Mouse (Mus musculus) thymus, adult 2 months (tissue): ENCODE measurements at regions not wholly inside any gene's neighbourhood (a gene's known extent, or its start where the extent isn't known, plus 50 kb on each side); places are given as distances from the start of the nearest gene placed in this dataset.

ENCODE experiments used
- DNase-seq: peaks from one replicate; pipeline ENCODE4 v3.0.0; 2021
- H3K27ac ChIP-seq: fragments of 200-500 bp; 2 replicates; pipeline ENCODE4 v1.5.1; 2012; ENCODE audit warnings: low read length, control low read depth; ENCODE audit not compliant: control insufficient read depth, insufficient read depth
- H3K27me3 ChIP-seq: fragments of 200-500 bp; 2 replicates; pipeline ENCODE4 v1.6.1; 2012; ENCODE audit warnings: mild to moderate bottlenecking, low read length, moderate library complexity, mixed read lengths; ENCODE audit not compliant: control insufficient read depth, insufficient read depth
- H3K36me3 ChIP-seq: fragments of 200-500 bp; 2 replicates; pipeline ENCODE4 v1.6.1; 2012; ENCODE audit warnings: mild to moderate bottlenecking, low read length, moderate library complexity; ENCODE audit not compliant: control insufficient read depth, insufficient read depth
- H3K4me1 ChIP-seq: fragments of 200-500 bp; replicated peaks from 2 replicates; pipeline ENCODE4 v1.6.1; 2012; ENCODE audit warnings: low read length; ENCODE audit not compliant: control insufficient read depth, insufficient read depth
- H3K4me3 ChIP-seq: fragments of 200-500 bp; 2 replicates; pipeline ENCODE4 v1.5.1; 2012; ENCODE audit warnings: mild to moderate bottlenecking, low read length, control low read depth, moderate library complexity; ENCODE audit not compliant: control insufficient read depth, insufficient read depth
- CTCF ChIP-seq: fragments of 200-500 bp; IDR thresholded peaks from 2 replicates; pipeline ENCODE4 v1.5.1; 2012; ENCODE audit warnings: mild to moderate bottlenecking, control low read depth, low read length, moderate library complexity, borderline replicate concordance; ENCODE audit not compliant: control insufficient read depth, poor library complexity, insufficient read depth; ENCODE audit errors: extremely low read depth
- POLR2A ChIP-seq: fragments of 200-500 bp; IDR thresholded peaks from 2 replicates; pipeline ENCODE4 v1.6.1; 2012; ENCODE audit warnings: mild to moderate bottlenecking, low read length, control low read depth, moderate library complexity; ENCODE audit not compliant: control insufficient read depth, poor library complexity, insufficient read depth; ENCODE audit errors: extremely low read depth
- WGBS: fragments of 180-500 bp; shearing (Covaris S2); methylation state at CpG from one replicate; pipeline ENCODE4 v1.1.7; 2018; 5-methylcytosine and 5-hydroxymethylcytosine counted together

- DNase-seq: no peak
- no peaks in the 10 kb centered on the region for H3K4me1 ChIP-seq
- H3K27me3 ChIP-seq: no peaks in the 10 kb centered on the region
- no peak for TF ChIP-seq CTCF
- TF ChIP-seq POLR2A: no peak
- H3K4me3 ChIP-seq: no peak overlapping the region
- 76% methylated on average over 1 of the region's 1 CpGs for WGBS
- H3K27ac ChIP-seq: no peak overlapping the region
- H3K36me3 ChIP-seq: no peaks in the 10 kb centered on the region
Observed at GRCm38 (mm10) chr2:117811506-117811905, 300.2 kb upstream of the Thbs1 start.

- TF ChIP-seq POLR2A (no peak), CTCF (no peak)
- no peaks in the 10 kb centered on the region for H3K4me1 ChIP-seq
- H3K36me3 ChIP-seq: no peaks in the 10 kb centered on the region
- WGBS: 48% methylated on average over 2 of the region's 2 CpGs
- no peak for DNase-seq
- no peaks in the 10 kb centered on the region for H3K27me3 ChIP-seq
- no peak overlapping the region for H3K27ac ChIP-seq
- no peak overlapping the region for H3K4me3 ChIP-seq
Observed at GRCm38 (mm10) chr2:117811931-117812330, 299.7 kb upstream of the Thbs1 start.

DNA sequence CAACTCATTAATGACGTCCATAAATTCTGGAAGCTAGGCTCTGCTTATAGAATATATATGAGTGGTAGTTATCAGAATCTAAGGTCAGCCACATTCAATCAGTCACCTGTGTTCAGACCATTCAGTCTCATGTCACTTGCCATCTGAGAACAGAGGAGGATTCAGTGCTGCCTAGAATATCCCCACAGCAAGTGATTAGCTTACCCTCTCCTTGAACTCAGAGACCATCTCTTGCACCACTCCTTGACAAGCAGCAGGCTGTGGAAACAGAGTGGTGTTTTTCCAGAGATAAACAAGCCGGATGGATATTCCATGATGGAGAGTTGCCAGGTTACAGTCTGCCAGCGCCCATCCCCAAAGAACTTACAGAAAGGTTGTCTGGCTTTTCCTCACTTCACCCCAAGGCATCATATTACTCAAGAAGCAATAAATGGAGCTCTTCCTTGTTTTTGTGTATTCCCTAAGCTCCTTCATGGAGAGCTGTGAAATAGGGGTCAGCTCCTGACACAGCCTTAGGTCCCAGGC, 291.9 kb upstream of the Thbs1 start:
- Histone ChIP-seq H3K4me1 (no peaks in the 10 kb centered on the region), H3K27me3 (no peaks in the 10 kb centered on the region), H3K36me3 (no peaks in the 10 kb centered on the region), H3K4me3 (no peak overlapping the region), H3K27ac (no peak overlapping the region)
- WGBS: 94% methylated on average over 3 of the region's 3 CpGs
- TF ChIP-seq CTCF (no peak), POLR2A (no peak)
- DNase-seq: no peak

DNA sequence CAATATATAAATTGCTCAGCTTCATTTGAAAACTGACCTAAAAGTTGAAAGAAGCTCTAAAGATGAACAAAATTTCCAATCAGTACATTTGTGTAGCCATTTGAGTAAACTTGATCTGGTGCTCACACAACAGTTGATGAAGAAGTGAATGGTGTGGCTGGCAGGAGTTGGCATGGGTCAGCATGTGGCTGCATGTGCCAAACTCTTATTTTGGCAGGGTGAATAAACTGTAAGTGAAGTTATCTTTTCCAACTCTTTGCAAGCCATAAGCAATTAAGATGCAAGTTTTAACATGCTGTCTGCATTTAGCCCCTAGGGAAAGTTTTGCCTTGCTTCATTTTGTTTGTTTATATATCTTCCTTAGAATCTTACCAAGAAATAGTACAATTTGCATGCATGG, 291.0 kb upstream of the Thbs1 start:
- Histone ChIP-seq H3K36me3 (no peaks in the 10 kb centered on the region), H3K27ac (no peak overlapping the region), H3K4me1 (no peaks in the 10 kb centered on the region), H3K27me3 (no peaks in the 10 kb centered on the region), H3K4me3 (no peak overlapping the region)
- no peak for DNase-seq
- TF ChIP-seq CTCF: no peak

DNA sequence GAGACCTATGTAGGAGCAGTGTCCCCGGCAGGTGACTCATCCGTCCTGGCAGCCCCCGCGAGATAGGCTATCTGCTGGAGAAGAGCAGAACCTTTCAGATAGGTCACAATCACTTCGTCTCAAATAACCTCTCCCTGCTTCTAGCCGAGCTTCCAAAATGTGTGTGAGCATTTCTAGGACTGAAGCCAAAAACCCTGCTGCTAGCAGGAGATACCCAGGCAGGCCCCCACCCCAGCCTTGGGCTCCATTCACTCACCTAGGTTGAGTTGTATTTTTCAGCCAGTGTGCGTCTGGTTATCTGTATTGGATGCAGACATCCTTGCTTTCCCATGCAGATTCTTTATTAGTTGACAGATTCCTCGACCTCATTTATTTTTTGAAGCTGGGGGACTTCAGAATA, 286.6 kb upstream of the Thbs1 start:
- H3K4me1 ChIP-seq: no peaks in the 10 kb centered on the region
- no peak overlapping the region for H3K27ac ChIP-seq
- H3K36me3 ChIP-seq: no peaks in the 10 kb centered on the region
- no peaks in the 10 kb centered on the region for H3K27me3 ChIP-seq
- no peak overlapping the region for H3K4me3 ChIP-seq
- no peak for DNase-seq
- WGBS: 89% methylated on average over 8 of the region's 8 CpGs
- no peak for TF ChIP-seq CTCF
- no peak for TF ChIP-seq POLR2A

DNA sequence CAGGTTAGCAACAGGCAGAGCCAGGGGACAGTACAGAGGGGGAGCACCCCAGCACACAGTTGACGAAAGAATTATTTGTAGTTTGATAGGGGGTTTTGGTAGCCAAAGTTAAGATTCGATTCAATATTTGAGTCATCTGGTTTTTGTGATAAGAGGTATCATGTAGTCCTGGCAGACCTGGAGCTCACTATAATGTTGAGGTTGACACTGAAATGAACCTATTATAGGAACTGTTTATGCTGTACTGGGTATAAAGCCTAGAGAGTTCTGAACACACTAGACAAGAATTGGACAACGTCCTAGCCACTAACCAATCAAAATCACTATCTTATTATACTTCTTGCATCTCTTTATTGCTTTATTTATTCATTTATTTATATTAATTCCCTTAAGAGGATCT, 284.4 kb upstream of the Thbs1 start:
- no peaks in the 10 kb centered on the region for H3K4me1 ChIP-seq
- H3K27me3 ChIP-seq: no peaks in the 10 kb centered on the region
- H3K36me3 ChIP-seq: no peaks in the 10 kb centered on the region
- H3K4me3 ChIP-seq: no peak overlapping the region
- H3K27ac ChIP-seq: no peak overlapping the region
- no peak for DNase-seq
- TF ChIP-seq POLR2A: no peak
- no peak for TF ChIP-seq CTCF
- WGBS: 92% methylated on average over 3 of the region's 3 CpGs

DNA sequence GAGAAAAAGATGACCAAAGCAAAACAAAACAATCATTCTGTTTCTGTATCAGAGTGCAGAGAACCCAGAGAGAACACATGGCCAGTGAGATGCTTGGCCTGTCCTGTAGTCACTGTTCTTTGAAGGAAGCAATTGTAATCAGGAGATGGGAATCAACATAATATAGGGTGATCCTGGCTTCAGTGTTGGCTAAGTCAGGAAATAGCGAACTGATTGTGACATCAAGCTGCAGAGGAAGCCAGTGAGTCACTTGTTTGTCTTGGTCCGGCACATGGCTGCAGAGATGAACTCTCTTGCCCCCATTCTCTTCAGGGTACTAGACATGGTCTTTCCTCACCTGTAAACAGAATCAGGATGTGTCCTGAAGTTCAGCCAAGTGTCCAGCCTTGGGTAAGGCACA, 273.3 kb upstream of the Thbs1 start:
- no peak overlapping the region for H3K27ac ChIP-seq
- WGBS: 69% methylated on average over 2 of the region's 2 CpGs
- no peaks in the 10 kb centered on the region for H3K4me1 ChIP-seq
- DNase-seq: no peak
- no peaks in the 10 kb centered on the region for H3K27me3 ChIP-seq
- no peak overlapping the region for H3K4me3 ChIP-seq
- TF ChIP-seq POLR2A (no peak), CTCF (no peak)
- H3K36me3 ChIP-seq: no peaks in the 10 kb centered on the region
